ENCODE assay signal across 9 mouse cellular contexts in the genomic region with DNA sequence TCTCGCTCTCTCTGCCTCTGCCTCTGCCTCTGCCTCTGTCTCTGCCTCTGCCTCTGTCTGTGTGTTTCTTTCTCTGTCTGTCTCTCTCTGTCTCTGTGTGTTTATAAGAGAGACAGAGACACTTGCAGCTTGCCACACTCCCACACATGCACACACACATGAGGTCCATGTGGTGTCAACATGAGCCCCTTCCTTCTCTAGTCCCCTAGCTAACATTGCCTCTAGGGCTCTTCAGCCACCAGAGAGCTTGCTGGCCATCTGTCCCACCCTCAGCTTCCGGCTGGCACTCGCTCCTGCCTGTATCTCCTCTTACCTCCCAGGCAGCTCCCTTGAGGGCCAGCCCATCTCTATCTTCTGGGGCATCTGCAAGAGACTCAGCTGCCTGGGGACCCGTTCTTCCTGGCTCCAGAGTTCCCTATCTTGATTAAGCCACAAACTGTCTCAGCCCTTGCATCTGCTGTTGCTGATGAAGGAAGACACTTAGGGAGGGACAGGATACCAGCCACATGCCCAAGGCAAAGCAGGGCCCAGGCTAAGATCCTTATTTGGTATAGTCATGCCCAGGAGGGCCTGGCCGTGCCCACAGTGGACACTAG.
DNase-seq lines count a peak whose midpoint lies in the region; ATAC-seq and TF ChIP-seq lines count a peak whose summit lies in the region.
"Had no signal": no experiment of that assay in that cellular context is flagged by ENCODE, and none has a peak within 500 bp of the region (broad histone marks: within the 10 kb centered on the region; RNA-seq: fewer than 3 reads in every experiment).

No protein-coding gene starts in this region.

- TF ChIP-seq POLR2A in liver, adult 2 months (IDR thresholded peaks at IDR 0.05; ENCODE audit: extremely low read depth, insufficient read depth, low read length), result no peak

- no peaks in the 10 kb centered on the region for H3K27me3 ChIP-seq in liver, adult 2 months (ENCODE audit: control insufficient read depth, insufficient read depth, low read length)
- H3K27me3 ChIP-seq: limb, embryonic 13.5 days had no signal

- 88% methylated on average over 5 of the region's 5 CpGs for WGBS in liver, adult 2 months

- no peaks in the 10 kb centered on the region for H3K36me3 ChIP-seq in liver, adult 2 months (ENCODE audit: control insufficient read depth, insufficient read depth, low read length)
- H3K36me3 ChIP-seq: limb, embryonic 13.5 days had no signal

- no peak overlapping the region for H3K4me3 ChIP-seq in liver, adult 2 months (ENCODE audit: insufficient read depth, low read depth, low read length)
- H3K4me3 ChIP-seq: limb, embryonic 13.5 days had no signal

- intact Hi-C loops in left cerebral cortex, postnatal 4 days (cut with DNase I), result no loop called here
- intact Hi-C loops in left cerebral cortex, postnatal 25 days (cut with DNase I), result no loop called here

- H3K79me2 ChIP-seq in liver, adult 2 months (ENCODE audit: control insufficient read depth, insufficient read depth, low read length), result no peaks in the 10 kb centered on the region; the same call in 1 of the 2 replicates

- H3K27ac ChIP-seq in liver, adult 2 months (replicated peaks; ENCODE audit: insufficient read depth, low read depth, low read length), result peak overlapping the region; percentile 55
- H3K27ac ChIP-seq: limb, embryonic 13.5 days had no signal

- ATAC-seq in common myeloid progenitor, adult 5-6 weeks (replicated peaks; ENCODE audit: low read depth, poor library complexity, severe bottlenecking), result peak; percentile 53
- ATAC-seq in cerebellum, adult (ENCODE audit: insufficient number of reproducible peaks, low FRiP score, low TSS enrichment), result no peak

- H3K9ac ChIP-seq in liver, adult 2 months (ENCODE audit: low read depth, low read length), result no peak overlapping the region
- H3K9ac ChIP-seq: limb, embryonic 13.5 days had no signal

- TF ChIP-seq CTCF in liver, adult 2 months (IDR thresholded peaks at IDR 0.05; ENCODE audit: low read depth, low read length), result no peak

- peak; percentile 79 for DNase-seq in left cerebral cortex, postnatal 4 days
- no peak for DNase-seq in left cerebral cortex, postnatal 25 days (ENCODE audit: low spot score in 2 of 2)
- DNase-seq in MEL-GATA-1-ER (ENCODE audit: extremely low read depth, low read depth), result peak; percentile 86
- no peak for DNase-seq in liver, adult 2 months (ENCODE audit: extremely low read depth, low read depth, low spot score)
- no peak for DNase-seq in testis, postnatal 14 days (ENCODE audit: low spot score)
- DNase-seq: heart, postnatal 36 days had no signal

- peaks cover 16% of the 10 kb centered on the region for H3K4me1 ChIP-seq in liver, adult 2 months (ENCODE audit: control insufficient read depth, insufficient read depth, low read length)

Comparison
In these comparisons a context has a peak if more than half of its experiments do, and no peak if none do; other contexts are left out.
1. DNase-seq: peak in left cerebral cortex, postnatal 4 days (single experiment) and MEL-GATA-1-ER (single experiment); none in left cerebral cortex, postnatal 25 days (0 of 2), liver, adult 2 months (single experiment) and testis, postnatal 14 days (single experiment).